Mouse (Mus musculus) hindbrain, embryonic 13.5 days (tissue): ENCODE data around the gene Prdm2. TPM values are rescaled to one million over a fixed set of nuclear protein-coding genes. Genes with fewer than 3 reads are reported as not detected.

Experiments used
- ATAC-seq: fragments of 200-750 bp; cut with Nextera tagmentation; 2 replicates; pipeline ENCODE4 v1.8.0; 2017; ENCODE audit warnings: moderate TSS enrichment; ENCODE audit not compliant: low FRiP score
- H3K27ac ChIP-seq: fragments of 300-500 bp; sonication (generic); 2 replicates; pipeline ENCODE4 v1.5.1; 2015; ENCODE audit warnings: inconsistent platforms, mild to moderate bottlenecking, moderate library complexity
- H3K27me3 ChIP-seq: fragments of 300-500 bp; sonication (generic); 2 replicates; pipeline ENCODE4 v1.6.1; 2015; ENCODE audit warnings: mild to moderate bottlenecking, inconsistent platforms
- H3K36me3 ChIP-seq: fragments of 300-500 bp; sonication (generic); 2 replicates; pipeline ENCODE4 v1.6.1; 2015; ENCODE audit warnings: mild to moderate bottlenecking, inconsistent platforms
- H3K4me1 ChIP-seq: fragments of 300-500 bp; sonication (generic); replicated peaks from 2 replicates; pipeline ENCODE4 v1.6.1; 2015; ENCODE audit warnings: inconsistent platforms
- H3K4me2 ChIP-seq: fragments of 300-500 bp; sonication (generic); 2 replicates; pipeline ENCODE4 v1.6.1; 2015; ENCODE audit warnings: inconsistent platforms, mild to moderate bottlenecking, moderate library complexity
- H3K4me3 ChIP-seq: fragments of 300-500 bp; sonication (generic); 2 replicates; pipeline ENCODE4 v1.5.1; 2015; ENCODE audit warnings: mild to moderate bottlenecking, inconsistent platforms
- H3K9ac ChIP-seq: fragments of 300-500 bp; sonication (generic); 2 replicates; pipeline ENCODE4 v1.6.1; 2015; ENCODE audit warnings: mild to moderate bottlenecking, inconsistent platforms
- H3K9me3 ChIP-seq: fragments of 300-500 bp; sonication (generic); 2 replicates; pipeline ENCODE4 v1.6.1; 2016; ENCODE audit warnings: inconsistent platforms
- WGBS: fragments of 180-500 bp; shearing (Covaris S2); methylation state at CpG from one replicate; pipeline ENCODE4 v1.1.7; 2015; 5-methylcytosine and 5-hydroxymethylcytosine counted together
- polyA plus RNA-seq: library from polyadenylated mRNA; unstranded; fragments of >200 nt; fragmentation: Nextera tagmentation; extraction: Ambion mirVana; gene quantifications from 2 replicates; pipeline ENCODE4 v1.2.1, GENCODE M21; 2015

Gene Prdm2
- 17.6 and 18.6 TPM in 2 replicates for polyA plus RNA-seq

DNA sequence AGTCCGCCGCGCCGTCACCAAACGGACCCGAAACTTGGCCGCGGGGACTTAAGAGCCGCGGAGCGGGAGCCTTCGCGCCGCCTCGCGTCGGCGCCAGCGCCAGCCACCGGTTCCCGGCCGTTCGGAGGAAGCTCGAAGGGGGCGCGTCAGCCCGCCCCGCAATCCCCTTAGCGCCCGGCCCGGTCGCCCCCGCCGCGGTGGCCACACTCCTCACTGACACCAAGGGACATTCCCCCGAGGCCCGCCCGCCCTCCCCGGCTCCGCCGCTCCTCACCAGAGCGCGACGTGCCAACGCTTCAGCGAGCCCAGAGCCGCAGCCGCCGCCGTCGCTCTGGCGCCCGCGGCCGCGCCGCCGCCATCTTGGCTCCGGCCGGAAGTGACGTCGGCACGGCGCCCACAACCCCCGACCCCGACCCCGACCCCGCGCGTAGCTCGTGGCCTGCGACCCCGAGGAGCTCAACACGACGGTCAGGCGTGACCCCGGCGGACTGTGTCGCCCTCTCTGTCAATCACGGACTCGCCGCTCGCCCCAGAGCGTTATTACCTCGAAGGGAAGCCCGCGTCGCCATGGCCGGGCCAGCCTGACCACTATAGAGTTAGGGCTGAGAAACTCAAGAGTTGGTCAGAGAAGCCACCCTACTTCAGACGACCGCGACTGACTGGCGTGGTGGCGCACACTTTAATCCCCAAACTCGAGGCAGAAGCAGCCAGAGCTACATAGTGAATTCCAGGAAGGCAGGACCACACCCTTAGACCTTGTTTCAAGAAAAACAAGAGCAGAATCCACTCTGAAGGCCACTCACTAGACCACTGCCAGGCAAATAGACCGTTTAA is at the start of gene Prdm2:
Gene Prdm2 (minus strand): TSS at position 655 of the 834 bp plus-strand sequence.
- Histone ChIP-seq H3K4me2 (peak within 1 kb of the TSS; percentile 82), H3K36me3 (no peaks in the 10 kb centered on the region), H3K9me3 (no peaks in the 10 kb centered on the region), H3K4me3 (peak within 1 kb of the TSS; percentile 84), H3K27ac (peak within 1 kb of the TSS; percentile 94), H3K9ac (peak within 1 kb of the TSS; percentile 95), H3K27me3 (no peaks in the 10 kb centered on the region), H3K4me1 (peaks cover 29% of the 10 kb centered on the region)
- peak; percentile 89 for ATAC-seq
- WGBS: 2% methylated on average over 91 of the region's 96 CpGs

DNA sequence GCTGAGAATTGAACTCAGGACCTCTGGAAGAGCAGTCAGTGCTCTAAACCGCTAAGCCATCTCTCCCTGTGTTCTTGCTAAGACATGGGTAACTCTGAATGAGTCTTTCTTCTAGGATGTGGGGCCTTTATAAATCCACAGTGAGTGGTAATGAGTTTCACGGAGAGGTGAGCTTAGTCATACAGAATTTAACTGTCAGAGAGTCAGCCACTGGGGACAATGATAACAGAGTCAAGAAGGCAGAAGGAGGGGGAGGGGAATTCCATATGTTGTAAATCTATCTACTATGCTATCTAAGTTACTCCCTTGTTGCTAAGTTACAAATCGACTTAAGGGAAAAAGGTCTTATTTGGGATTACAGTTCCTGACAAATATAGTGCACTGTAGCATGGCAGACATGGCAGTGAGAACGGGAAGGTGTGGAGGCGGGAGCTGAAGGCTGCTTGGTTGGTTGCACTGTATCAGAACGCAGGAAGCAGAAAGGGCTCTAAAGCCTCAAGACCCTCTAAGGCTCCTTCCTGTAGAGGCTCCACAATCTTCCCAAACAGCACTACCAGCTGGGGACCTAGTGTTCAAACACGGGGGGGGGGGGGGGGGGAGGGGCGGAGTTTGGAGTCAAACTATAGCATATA is 47.0 kb upstream of the Prdm2 start:
- Histone ChIP-seq H3K9me3 (no peaks in the 10 kb centered on the region), H3K27me3 (no peaks in the 10 kb centered on the region), H3K4me3 (no peak overlapping the region), H3K36me3 (no peaks in the 10 kb centered on the region), H3K4me2 (no peak overlapping the region), H3K27ac (no peak overlapping the region), H3K9ac (no peak overlapping the region), H3K4me1 (peaks cover 6% of the 10 kb centered on the region; the same call in 1 of the 2 replicates)
- peak; percentile 48; the same call in 1 of the 2 replicates for ATAC-seq
- 62% methylated on average over 7 of the region's 8 CpGs for WGBS

DNA sequence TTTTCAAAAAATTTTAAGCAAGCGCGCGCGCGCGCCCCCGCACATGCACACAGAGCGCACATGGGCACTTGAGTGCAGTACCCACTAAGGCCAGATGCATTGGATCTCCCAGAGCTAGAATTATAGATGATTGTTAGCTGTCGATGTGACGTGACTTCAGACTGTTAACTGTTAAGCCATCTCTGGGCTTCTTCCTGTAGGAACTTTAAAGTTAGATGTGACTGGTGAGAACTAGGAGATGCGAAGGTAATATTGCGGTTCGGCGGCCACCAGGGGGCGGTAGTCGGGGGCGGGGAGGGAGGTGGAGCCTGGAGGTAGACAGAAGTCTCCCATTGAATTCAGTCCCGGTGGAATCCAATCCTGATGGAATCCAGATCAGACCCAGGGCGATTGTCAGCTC is 45.7 kb upstream of the Prdm2 start:
- 33% methylated on average over 19 of the region's 19 CpGs for WGBS
- no peaks in the 10 kb centered on the region for H3K36me3 ChIP-seq
- no peaks in the 10 kb centered on the region for H3K9me3 ChIP-seq
- no peaks in the 10 kb centered on the region for H3K27me3 ChIP-seq
- peak; percentile 39; the same call in 1 of the 2 replicates for ATAC-seq
- H3K4me3 ChIP-seq: no peak overlapping the region
- H3K27ac ChIP-seq: no peak overlapping the region
- peaks cover 6% of the 10 kb centered on the region; the same call in 1 of the 2 replicates for H3K4me1 ChIP-seq
- H3K4me2 ChIP-seq: peak overlapping the region; percentile 24
- no peak overlapping the region for H3K9ac ChIP-seq

DNA sequence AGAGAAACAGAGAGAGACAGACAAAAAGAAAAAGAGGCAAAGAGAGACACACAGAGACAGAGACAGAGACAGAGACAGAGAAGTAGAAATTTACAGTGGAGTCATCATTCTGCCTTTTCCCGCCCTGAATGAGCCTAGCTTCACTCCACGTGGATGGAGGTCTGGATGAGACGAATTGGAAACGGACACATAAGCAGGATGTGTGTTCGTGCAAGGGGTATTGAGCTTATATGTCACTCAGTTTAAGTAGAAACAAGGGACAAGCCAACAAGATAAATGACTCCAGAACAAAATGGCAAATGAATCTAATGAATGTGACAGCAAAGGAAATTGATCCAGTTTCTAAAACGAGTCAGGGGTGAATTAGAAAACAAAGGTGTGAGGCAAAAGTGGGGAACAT is 45.2 kb upstream of the Prdm2 start:
- Histone ChIP-seq H3K36me3 (no peaks in the 10 kb centered on the region), H3K4me1 (peaks cover 6% of the 10 kb centered on the region; the same call in 1 of the 2 replicates), H3K27ac (no peak overlapping the region), H3K9me3 (no peaks in the 10 kb centered on the region), H3K4me3 (no peak overlapping the region), H3K9ac (no peak overlapping the region), H3K27me3 (no peaks in the 10 kb centered on the region), H3K4me2 (no peak overlapping the region)
- 29% methylated on average over 6 of the region's 6 CpGs for WGBS
- no peak for ATAC-seq

DNA sequence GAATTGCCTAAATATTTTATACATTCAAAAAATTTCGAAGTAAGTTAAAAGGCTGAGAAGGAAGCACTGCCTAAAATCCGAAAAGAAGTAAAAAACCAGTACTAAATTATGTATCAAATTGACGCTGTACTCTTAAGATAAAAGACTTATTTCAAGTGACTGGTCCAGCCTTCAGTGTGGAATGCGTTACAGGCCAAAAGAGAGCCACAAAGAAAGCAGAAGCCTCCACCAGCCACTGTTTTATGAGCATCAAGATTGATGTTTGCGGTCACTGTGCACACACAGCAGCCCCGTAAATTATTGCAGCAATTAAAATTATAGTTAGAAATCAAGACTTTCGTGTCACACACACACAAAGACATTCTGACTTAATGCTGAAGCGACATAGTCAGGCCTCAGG is 42.7 kb upstream of the Prdm2 start:
- WGBS: 79% methylated on average over 8 of the region's 8 CpGs

DNA sequence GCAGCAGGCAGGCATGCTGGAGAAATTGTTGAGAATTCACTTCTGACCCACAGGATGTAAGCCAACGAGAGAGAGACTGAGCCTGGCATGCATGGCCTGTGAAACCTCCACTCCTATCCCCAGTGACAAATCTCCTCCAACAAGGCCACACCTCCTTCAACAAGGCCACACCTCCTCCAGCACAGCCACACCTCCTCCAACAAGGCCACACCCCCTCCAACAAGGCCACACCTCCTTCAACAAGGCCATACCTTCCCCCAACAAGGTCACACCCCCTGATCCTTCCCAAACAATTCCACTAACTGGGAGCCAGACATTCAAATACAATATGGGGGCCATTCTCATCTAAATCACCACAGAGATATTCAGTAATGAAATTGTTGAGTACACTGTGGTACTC is 40.6 kb upstream of the Prdm2 start:
- no peaks in the 10 kb centered on the region for H3K27me3 ChIP-seq
- H3K36me3 ChIP-seq: no peaks in the 10 kb centered on the region
- 94% methylated on average over 1 of the region's 1 CpGs for WGBS
- no peak overlapping the region for H3K27ac ChIP-seq
- ATAC-seq: no peak
- no peak overlapping the region for H3K4me2 ChIP-seq
- H3K4me3 ChIP-seq: no peak overlapping the region
- H3K9me3 ChIP-seq: no peaks in the 10 kb centered on the region
- H3K4me1 ChIP-seq: peaks cover 5% of the 10 kb centered on the region; the same call in 1 of the 2 replicates
- H3K9ac ChIP-seq: no peak overlapping the region

More for the DNA sequence above, 42.7 kb upstream of the Prdm2 start:
- Histone ChIP-seq H3K9me3 (no peaks in the 10 kb centered on the region), H3K4me1 (peaks cover 6% of the 10 kb centered on the region; the same call in 1 of the 2 replicates), H3K9ac (no peak overlapping the region), H3K27me3 (no peaks in the 10 kb centered on the region), H3K4me2 (no peak overlapping the region), H3K36me3 (no peaks in the 10 kb centered on the region), H3K27ac (no peak overlapping the region), H3K4me3 (no peak overlapping the region)
- ATAC-seq: no peak

DNA sequence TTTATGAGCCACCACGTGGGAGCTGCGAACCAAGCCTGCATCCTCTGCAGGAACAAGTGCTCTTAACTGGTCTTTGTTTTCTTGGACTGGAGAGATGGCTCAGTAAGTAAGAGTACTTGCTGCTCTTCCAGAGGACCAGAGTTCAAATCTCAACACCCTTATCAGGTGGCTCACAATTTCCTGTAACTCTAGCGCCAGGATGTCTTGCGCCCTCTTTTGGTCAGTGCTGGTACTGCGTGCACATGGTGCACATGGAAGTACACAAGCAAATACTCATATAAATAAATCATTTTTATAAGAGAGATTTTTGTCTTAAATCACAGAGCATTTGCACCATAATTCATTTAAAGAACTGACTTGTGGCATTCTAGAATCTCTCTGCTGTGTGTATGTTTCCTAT is 35.3 kb upstream of the Prdm2 start:
- no peaks in the 10 kb centered on the region for H3K36me3 ChIP-seq
- no peak overlapping the region for H3K4me3 ChIP-seq
- no peak overlapping the region for H3K9ac ChIP-seq
- H3K9me3 ChIP-seq: no peaks in the 10 kb centered on the region
- no peaks in the 10 kb centered on the region for H3K4me1 ChIP-seq
- H3K27me3 ChIP-seq: no peaks in the 10 kb centered on the region
- 78% methylated on average over 5 of the region's 5 CpGs for WGBS
- H3K27ac ChIP-seq: no peak overlapping the region
- no peak for ATAC-seq
- H3K4me2 ChIP-seq: no peak overlapping the region

DNA sequence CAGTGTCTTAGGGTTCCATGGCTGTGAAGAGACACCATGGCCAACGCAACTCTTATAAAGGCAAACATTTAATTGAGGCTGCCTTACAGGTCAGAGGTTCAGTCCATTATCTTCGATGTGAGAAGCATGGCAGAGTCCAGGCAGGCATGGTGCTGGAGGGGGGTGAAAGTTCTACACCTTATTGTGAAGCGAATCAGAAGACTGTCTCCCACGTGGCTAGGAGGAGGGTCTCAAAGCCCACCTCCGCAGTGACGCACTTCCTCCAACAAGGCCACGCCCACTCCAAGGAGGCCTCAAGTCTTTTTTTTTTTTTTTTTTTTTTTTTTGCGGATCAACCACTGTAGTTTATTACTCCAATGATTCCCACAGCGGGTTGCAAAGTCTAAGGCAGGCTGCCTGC is 28.5 kb upstream of the Prdm2 start:
- 81% methylated on average over 9 of the region's 9 CpGs for WGBS
- no peaks in the 10 kb centered on the region for H3K9me3 ChIP-seq
- no peaks in the 10 kb centered on the region for H3K27me3 ChIP-seq
- H3K27ac ChIP-seq: no peak overlapping the region
- peaks cover 5% of the 10 kb centered on the region; the same call in 1 of the 2 replicates for H3K4me1 ChIP-seq
- H3K4me2 ChIP-seq: no peak overlapping the region
- no peak overlapping the region for H3K9ac ChIP-seq
- no peak overlapping the region for H3K4me3 ChIP-seq
- no peak for ATAC-seq
- H3K36me3 ChIP-seq: no peaks in the 10 kb centered on the region

DNA sequence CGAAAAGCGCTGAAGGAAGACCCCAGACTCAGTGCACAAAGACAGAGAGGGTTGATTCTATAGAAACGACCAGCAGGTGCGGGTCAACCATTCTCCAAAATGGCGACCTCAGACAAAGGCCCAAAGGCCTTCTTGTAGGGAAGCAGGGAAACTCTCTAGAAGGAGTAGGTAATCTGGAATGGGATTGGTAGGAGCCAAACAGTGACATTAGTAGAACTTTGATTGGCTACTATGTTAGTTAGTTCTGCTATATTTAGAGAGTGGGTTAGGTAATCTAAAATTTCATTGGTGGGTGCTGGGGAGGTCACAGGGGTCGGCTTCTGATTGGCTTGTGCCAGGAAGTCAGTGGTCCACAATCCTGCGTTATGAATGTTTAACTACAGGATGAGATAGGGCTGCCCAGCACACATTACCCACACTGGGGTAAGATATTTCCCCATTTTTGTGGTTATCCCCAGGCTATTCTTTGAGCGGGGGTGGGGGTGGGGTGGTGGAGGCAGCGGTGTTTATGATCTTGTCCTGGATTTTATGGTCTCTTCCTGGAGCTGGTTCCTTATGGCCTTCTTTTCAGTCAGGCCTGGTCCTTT is 26.9 kb upstream of the Prdm2 start:
- Histone ChIP-seq H3K4me3 (no peak overlapping the region), H3K36me3 (no peaks in the 10 kb centered on the region), H3K4me2 (no peak overlapping the region), H3K9ac (no peak overlapping the region), H3K27ac (no peak overlapping the region), H3K9me3 (no peaks in the 10 kb centered on the region), H3K27me3 (no peaks in the 10 kb centered on the region), H3K4me1 (peaks cover 5% of the 10 kb centered on the region; the same call in 1 of the 2 replicates)
- no peak for ATAC-seq
- WGBS: 94% methylated on average over 9 of the region's 9 CpGs

DNA sequence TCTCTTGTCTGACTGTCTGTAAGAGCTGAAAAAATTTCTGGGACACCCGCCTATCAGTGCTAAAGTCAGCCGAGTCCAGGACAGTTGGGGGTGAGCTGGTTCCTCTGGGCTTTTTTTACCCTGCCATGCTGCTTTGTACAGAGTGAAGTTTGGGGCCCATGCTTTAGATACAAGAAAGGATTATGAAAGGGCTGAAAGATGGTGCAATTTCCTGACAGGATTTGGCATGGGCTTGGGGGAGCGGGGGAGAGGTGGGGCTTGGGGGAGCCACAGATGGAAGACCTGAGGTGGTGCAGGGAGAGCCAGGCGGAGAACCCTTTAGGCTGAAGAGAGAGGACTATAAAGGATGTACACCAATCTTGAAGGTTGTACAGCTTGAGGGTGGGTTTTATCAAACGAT is 26.3 kb upstream of the Prdm2 start:
- Histone ChIP-seq H3K4me2 (no peak overlapping the region), H3K36me3 (no peaks in the 10 kb centered on the region), H3K4me1 (peaks cover 5% of the 10 kb centered on the region; the same call in 1 of the 2 replicates), H3K27ac (no peak overlapping the region), H3K9ac (no peak overlapping the region), H3K27me3 (no peaks in the 10 kb centered on the region), H3K4me3 (no peak overlapping the region), H3K9me3 (no peaks in the 10 kb centered on the region)
- no peak for ATAC-seq
- whole genome bisulfite sequencing: 93% methylated on average over 5 of the region's 5 CpGs

DNA sequence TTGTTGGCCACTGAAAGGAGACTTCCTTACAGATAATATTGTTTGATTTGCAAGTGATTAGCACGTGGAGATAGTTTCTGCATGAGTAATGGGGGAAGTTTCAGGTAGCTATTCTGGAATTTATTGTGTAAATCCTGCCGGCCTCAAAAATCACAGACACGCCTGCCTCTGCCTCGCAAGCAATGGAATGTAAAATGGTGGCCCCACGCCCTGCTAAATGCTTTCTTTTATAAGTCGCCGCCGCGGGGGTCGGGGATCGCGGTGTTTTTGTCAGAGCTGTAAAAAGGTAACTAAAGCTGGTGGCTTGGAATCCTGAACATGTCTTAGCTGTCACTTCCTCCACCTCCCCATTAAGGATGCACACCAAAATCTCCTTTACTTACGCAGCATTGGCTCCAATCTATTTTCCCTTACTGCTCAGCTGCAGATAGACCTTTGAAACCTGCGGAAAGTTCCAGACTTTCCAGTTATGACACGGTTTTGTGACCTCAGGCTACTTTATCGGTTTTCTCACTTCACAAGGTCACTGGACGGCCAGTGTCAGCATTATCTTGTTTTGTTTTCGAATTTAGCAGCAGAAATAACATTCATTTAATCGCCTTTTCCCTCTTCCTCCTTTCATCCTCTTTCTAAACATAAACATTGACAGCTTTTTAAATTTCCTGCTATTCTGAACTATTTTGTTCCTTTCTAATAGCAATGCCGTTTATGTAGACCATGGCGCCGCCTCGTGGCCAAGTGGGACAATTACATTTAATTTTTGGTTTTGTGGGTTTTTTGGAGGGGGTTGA is 25.6 kb upstream of the Prdm2 start:
- peaks cover 5% of the 10 kb centered on the region; the same call in 1 of the 2 replicates for H3K4me1 ChIP-seq
- no peaks in the 10 kb centered on the region for H3K36me3 ChIP-seq
- no peak overlapping the region for H3K9ac ChIP-seq
- H3K27ac ChIP-seq: no peak overlapping the region
- no peaks in the 10 kb centered on the region for H3K27me3 ChIP-seq
- 25% methylated on average over 23 of the region's 23 CpGs for WGBS
- H3K4me2 ChIP-seq: no peak overlapping the region
- no peaks in the 10 kb centered on the region for H3K9me3 ChIP-seq
- no peak for ATAC-seq
- H3K4me3 ChIP-seq: no peak overlapping the region
